Mouse (Mus musculus) cerebellum, adult 18-20 months (tissue): ENCODE measurements at regions not wholly inside any gene's neighbourhood (a gene's known extent, or its start where the extent isn't known, plus 50 kb on each side); places are given as distances from the start of the nearest gene placed in this dataset.

Experiments used
- DNase-seq, 2 experiments: peaks; one replicate each; pipeline ENCODE4 v3.0.0; 2021

- DNase-seq = no peak
These were observed 132.2 kb upstream of the Runx1 start for GRCm38 (mm10) chr16:92958146-92958545.

- DNase-seq = no peak
These were observed 129.6 kb upstream of the Runx1 start for GRCm38 (mm10) chr16:92955508-92955907.

- no peak for DNase-seq
These were observed 129.1 kb upstream of the Runx1 start for GRCm38 (mm10) chr16:92955087-92955486.

- DNase-seq = no peak
These were observed 128.1 kb upstream of the Runx1 start for GRCm38 (mm10) chr16:92953936-92954654.

- DNase-seq = no peak
These were observed 126.6 kb upstream of the Runx1 start for GRCm38 (mm10) chr16:92952336-92953097.

- no peak for DNase-seq
These were observed 125.6 kb upstream of the Runx1 start for GRCm38 (mm10) chr16:92951516-92951915.

GRCm38 (mm10) chr16:92948494-92948893, 122.5 kb upstream of the Runx1 start:
- no peak for DNase-seq

- no peak for DNase-seq
These were observed 120.6 kb upstream of the Runx1 start for GRCm38 (mm10) chr16:92946554-92946953.

- DNase-seq = no peak
These were observed 118.0 kb upstream of the Runx1 start for GRCm38 (mm10) chr16:92943901-92944300.

GRCm38 (mm10) chr16:92939618-92940017, 113.7 kb upstream of the Runx1 start:
- DNase-seq = no peak

- no peak for DNase-seq
These were observed 110.0 kb upstream of the Runx1 start for GRCm38 (mm10) chr16:92935848-92936535.

- DNase-seq = no peak
These were observed 104.2 kb upstream of the Runx1 start for GRCm38 (mm10) chr16:92930103-92930502.

GRCm38 (mm10) chr16:92928201-92928600, 102.3 kb upstream of the Runx1 start:
- no peak for DNase-seq

GRCm38 (mm10) chr16:92927662-92928061, 101.7 kb upstream of the Runx1 start:
- DNase-seq = no peak

- no peak for DNase-seq
These were observed 100.9 kb upstream of the Runx1 start for GRCm38 (mm10) chr16:92926853-92927252.

GRCm38 (mm10) chr16:92920947-92921346, 95.0 kb upstream of the Runx1 start:
- DNase-seq = no peak

- DNase-seq = no peak
These were observed 91.4 kb upstream of the Runx1 start for GRCm38 (mm10) chr16:92917356-92917755.

GRCm38 (mm10) chr16:92915651-92916050, 89.7 kb upstream of the Runx1 start:
- no peak for DNase-seq

- no peak for DNase-seq
These were observed 80.9 kb upstream of the Runx1 start for GRCm38 (mm10) chr16:92906873-92907272.

- no peak for DNase-seq
These were observed 79.7 kb upstream of the Runx1 start for GRCm38 (mm10) chr16:92905626-92906025.

- no peak for DNase-seq
These were observed 78.0 kb upstream of the Runx1 start for GRCm38 (mm10) chr16:92903892-92904473.

- no peak for DNase-seq
These were observed 77.5 kb upstream of the Runx1 start for GRCm38 (mm10) chr16:92903486-92903885.

GRCm38 (mm10) chr16:92899704-92900103, 73.8 kb upstream of the Runx1 start:
- DNase-seq = no peak
